Mouse (Mus musculus) cortical plate, adult 2 months (tissue): ENCODE measurements at regions not wholly inside any gene's neighbourhood (a gene's known extent, or its start where the extent isn't known, plus 50 kb on each side); places are given as distances from the start of the nearest gene placed in this dataset.

Source experiments
- CTCF ChIP-seq: fragments of 200-500 bp; IDR thresholded peaks from 2 replicates; pipeline ENCODE4 v1.5.1; 2011; ENCODE audit warnings: mild to moderate bottlenecking, control low read depth, low read length; ENCODE audit not compliant: insufficient read depth; ENCODE audit errors: extremely low read depth
- POLR2A ChIP-seq: fragments of 200-500 bp; IDR thresholded peaks from 2 replicates; pipeline ENCODE4 v1.6.1; 2011; ENCODE audit warnings: mild to moderate bottlenecking, low read length, control low read depth; ENCODE audit not compliant: insufficient read depth; ENCODE audit errors: extremely low read depth

- TF ChIP-seq POLR2A (no peak), CTCF (no peak)
Measured at GRCm38 (mm10) chr11:20982500-20982899, 108.6 kb upstream of the Peli1 start.
